Mouse (Mus musculus) lung, adult 2 months (tissue): ENCODE data around the gene Cd24a.

Source experiments
- CTCF ChIP-seq: fragments of 200-500 bp; IDR thresholded peaks from 2 replicates; pipeline ENCODE4 v1.5.1; 2011; ENCODE audit warnings: mild to moderate bottlenecking, low read length, control low read depth; ENCODE audit not compliant: insufficient read depth
- POLR2A ChIP-seq: fragments of 200-500 bp; IDR thresholded peaks from 2 replicates; pipeline ENCODE4 v1.6.1; 2011; ENCODE audit warnings: low read depth, mild to moderate bottlenecking, control low read depth, low read length, borderline replicate concordance; ENCODE audit errors: extremely low read depth

DNA sequence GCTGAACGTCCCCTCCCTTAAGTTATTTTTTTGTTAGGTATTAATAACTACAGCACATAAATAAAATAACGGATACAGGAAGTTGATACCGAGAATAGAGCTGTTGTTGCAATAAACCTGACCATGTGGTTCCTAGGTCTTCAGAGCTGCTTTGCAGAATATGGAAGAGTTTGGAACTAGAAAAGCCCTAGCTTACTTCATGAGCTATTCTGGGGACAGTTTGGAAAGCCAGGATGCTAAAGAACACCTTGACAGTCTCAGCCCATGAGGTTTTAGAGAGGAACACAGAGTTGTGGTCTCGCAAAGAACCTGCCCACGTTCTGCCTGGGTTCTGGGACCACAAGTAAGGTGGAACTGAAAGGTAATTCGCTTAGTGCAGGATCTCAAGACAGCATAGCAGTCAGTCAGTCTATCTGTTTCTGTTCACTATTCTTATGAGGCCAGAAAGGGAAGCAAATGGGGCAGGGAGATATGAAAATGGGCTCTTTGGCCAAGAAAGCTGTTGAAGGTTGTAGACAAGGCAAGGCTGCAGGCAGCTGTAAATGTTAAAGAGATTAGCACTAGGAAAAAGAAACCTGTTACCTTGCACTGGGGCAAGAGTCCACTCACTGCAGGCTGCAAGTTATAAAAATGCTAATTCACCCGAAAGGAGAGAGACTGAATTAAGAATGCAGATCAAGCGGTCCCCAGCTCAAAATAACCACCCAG, 10.5 kb downstream of the Cd24a start:
- TF ChIP-seq CTCF (no peak), POLR2A (no peak)
